Mouse (Mus musculus) lung, postnatal 0 days (tissue): ENCODE data around the gene Grin2b. TPM values are rescaled to one million over a fixed set of nuclear protein-coding genes. Genes with fewer than 3 reads are reported as not detected.
A peak's percentile ranks its signal among the peaks of the same experiment; 100 is the strongest.

Experiments
- ATAC-seq: fragments of 200-750 bp; cut with Nextera tagmentation; 2 replicates; pipeline ENCODE4 v1.8.0; 2017; ENCODE audit warnings: moderate library complexity
- DNase-seq: peaks from one replicate; pipeline ENCODE4 v3.0.0-alpha.2; 2016; ENCODE audit warnings: low spot score
- H3K27ac ChIP-seq: fragments of 300-500 bp; sonication (generic); 2 replicates; pipeline ENCODE4 v1.5.1; 2014; ENCODE audit warnings: antibody characterized with exemption, mild to moderate bottlenecking, low read length, mixed read lengths
- H3K27me3 ChIP-seq: fragments of 300-500 bp; sonication (generic); replicated peaks from 2 replicates; pipeline ENCODE4 v1.6.1; 2014; ENCODE audit warnings: low read length, mixed read lengths; ENCODE audit not compliant: insufficient read depth
- H3K36me3 ChIP-seq: fragments of 300-500 bp; sonication (generic); 2 replicates; pipeline ENCODE4 v1.6.1; 2014; ENCODE audit warnings: low read length, mixed read lengths; ENCODE audit not compliant: insufficient read depth
- H3K4me1 ChIP-seq: fragments of 300-500 bp; sonication (generic); 2 replicates; pipeline ENCODE4 v1.6.1; 2014; ENCODE audit warnings: antibody characterized with exemption, low read depth, low read length, mixed read lengths; ENCODE audit not compliant: insufficient read depth
- H3K4me2 ChIP-seq: fragments of 300-500 bp; sonication (generic); replicated peaks from 2 replicates; pipeline ENCODE4 v1.6.1; 2014; ENCODE audit warnings: low read depth, mild to moderate bottlenecking, low read length, moderate library complexity, mixed read lengths
- H3K4me3 ChIP-seq: fragments of 300-500 bp; sonication (generic); 2 replicates; pipeline ENCODE4 v1.5.1; 2014; ENCODE audit warnings: low read depth, low read length
- H3K9ac ChIP-seq: fragments of 300-500 bp; sonication (generic); replicated peaks from 2 replicates; pipeline ENCODE4 v1.6.1; 2014; ENCODE audit warnings: low read depth, mild to moderate bottlenecking
- H3K9me3 ChIP-seq: fragments of 300-500 bp; sonication (generic); 2 replicates; pipeline ENCODE4 v1.6.1; 2016; ENCODE audit warnings: low read length, mixed read lengths
- CTCF ChIP-seq: IDR thresholded peaks from 2 replicates; pipeline ENCODE4 v1.5.1; 2016; ENCODE audit warnings: antibody characterized with exemption, mild to moderate bottlenecking
- EP300 ChIP-seq: IDR thresholded peaks from 2 replicates; pipeline ENCODE4 v1.6.1; 2016; ENCODE audit warnings: antibody characterized with exemption, mild to moderate bottlenecking, control low read depth
- WGBS: fragments of 180-500 bp; shearing (Covaris S2); extraction: QIAGEN DNeasy Blood & Tissue Kit; methylation state at CpG from one replicate; pipeline ENCODE4 v1.1.7; 2014; 5-methylcytosine and 5-hydroxymethylcytosine counted together
- polyA plus RNA-seq: library from polyadenylated mRNA; unstranded; fragments of >200 nt; fragmentation: Nextera tagmentation; extraction: Ambion mirVana; gene quantifications from 2 replicates; pipeline ENCODE4 v1.2.1, GENCODE M21; 2015

The Grin2b gene
- polyA plus RNA-seq, 1 experiment from 2014 or later, result 0.50 TPM

DNA sequence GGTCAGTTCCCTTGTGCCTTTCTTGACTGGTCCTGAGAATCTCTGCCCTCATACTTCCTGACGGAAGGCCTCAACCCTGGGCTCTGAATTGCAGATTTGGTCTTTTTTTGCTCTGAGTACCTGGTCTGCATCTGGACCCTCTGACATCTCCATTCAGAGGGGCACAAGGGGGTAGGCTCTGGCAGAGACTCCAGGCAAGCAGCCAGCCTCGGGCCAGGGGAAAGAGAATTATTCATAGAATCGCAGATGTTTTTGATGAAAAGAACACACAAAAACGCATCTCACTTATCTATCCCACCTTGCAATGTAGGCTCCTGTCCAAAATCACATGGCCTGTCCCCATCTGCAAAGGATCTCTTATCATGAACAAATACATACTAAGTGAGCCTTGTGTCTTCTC, 147.5 kb downstream of the Grin2b start:
- H3K27ac ChIP-seq, result no peak overlapping the region
- H3K36me3 ChIP-seq, result no peaks in the 10 kb centered on the region
- TF ChIP-seq CTCF (no peak), EP300 (no peak)
- H3K27me3 ChIP-seq, result no peaks in the 10 kb centered on the region
- no peak for ATAC-seq
- 78% methylated on average over 4 of the region's 4 CpGs for WGBS
- no peaks in the 10 kb centered on the region for H3K4me1 ChIP-seq
- no peak overlapping the region for H3K9ac ChIP-seq
- H3K4me3 ChIP-seq, result no peak overlapping the region
- no peak for DNase-seq
- H3K9me3 ChIP-seq, result no peaks in the 10 kb centered on the region
- H3K4me2 ChIP-seq, result no peak overlapping the region

DNA sequence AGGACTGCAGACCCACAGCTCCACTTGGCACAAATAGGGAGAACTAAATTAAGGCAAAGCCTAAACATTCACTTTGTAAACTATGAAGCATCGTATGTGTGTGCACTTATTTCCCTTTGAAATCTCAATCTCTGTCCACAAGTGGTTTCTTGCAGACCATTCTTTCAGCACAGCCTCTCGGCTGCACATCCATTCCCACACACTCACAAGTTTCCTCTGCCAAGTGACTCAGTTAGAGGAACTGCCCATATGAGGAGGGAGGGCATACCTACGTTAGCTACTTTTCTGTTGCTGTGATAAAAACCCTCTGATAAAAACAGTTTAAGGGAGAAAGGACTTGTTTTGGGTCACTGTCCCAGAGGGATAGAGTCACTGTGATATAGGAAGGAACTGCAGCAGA, 152.9 kb downstream of the Grin2b start:
- Histone ChIP-seq H3K4me2 (no peak overlapping the region), H3K4me1 (0 out of 2 replicates have a peak, but pooled peaks cover 3% of the 10 kb centered on the region), H3K9ac (no peak overlapping the region), H3K27ac (no peak overlapping the region), H3K36me3 (no peaks in the 10 kb centered on the region), H3K4me3 (no peak overlapping the region), H3K27me3 (no peaks in the 10 kb centered on the region), H3K9me3 (no peaks in the 10 kb centered on the region)
- no peak for ATAC-seq
- no peak for DNase-seq
- WGBS, result 31% methylated on average over 3 of the region's 3 CpGs
- TF ChIP-seq CTCF (no peak), EP300 (no peak)

DNA sequence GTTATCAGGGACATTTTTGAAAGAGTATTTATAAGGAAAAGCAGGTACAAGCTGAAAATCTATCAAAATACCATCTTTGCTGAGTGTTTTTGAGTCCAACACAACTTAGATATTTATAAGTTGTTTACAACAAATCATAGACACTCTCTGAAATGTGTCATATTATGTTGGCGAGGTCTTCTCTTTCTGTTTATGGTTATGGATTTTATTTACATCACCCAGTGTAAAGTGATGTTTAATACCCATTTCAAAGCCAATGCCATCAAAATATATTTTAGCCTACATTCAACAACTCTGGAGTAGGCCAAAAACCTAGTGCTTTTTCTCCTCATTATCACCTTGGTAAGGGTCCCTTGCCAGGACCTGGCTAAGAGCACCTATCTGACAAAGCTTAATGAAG, 154.3 kb downstream of the Grin2b start:
- no peak for TF ChIP-seq CTCF
- no peaks in the 10 kb centered on the region for H3K27me3 ChIP-seq
- no peak overlapping the region for H3K4me3 ChIP-seq
- 0 out of 2 replicates have a peak, but pooled peaks cover 3% of the 10 kb centered on the region for H3K4me1 ChIP-seq
- no peak overlapping the region for H3K4me2 ChIP-seq
- DNase-seq, result no peak
- no peak overlapping the region for H3K27ac ChIP-seq
- no peak overlapping the region for H3K9ac ChIP-seq
- no peaks in the 10 kb centered on the region for H3K36me3 ChIP-seq
- ATAC-seq, result no peak
- 61% methylated on average over 1 of the region's 1 CpGs for WGBS
- H3K9me3 ChIP-seq, result no peaks in the 10 kb centered on the region

DNA sequence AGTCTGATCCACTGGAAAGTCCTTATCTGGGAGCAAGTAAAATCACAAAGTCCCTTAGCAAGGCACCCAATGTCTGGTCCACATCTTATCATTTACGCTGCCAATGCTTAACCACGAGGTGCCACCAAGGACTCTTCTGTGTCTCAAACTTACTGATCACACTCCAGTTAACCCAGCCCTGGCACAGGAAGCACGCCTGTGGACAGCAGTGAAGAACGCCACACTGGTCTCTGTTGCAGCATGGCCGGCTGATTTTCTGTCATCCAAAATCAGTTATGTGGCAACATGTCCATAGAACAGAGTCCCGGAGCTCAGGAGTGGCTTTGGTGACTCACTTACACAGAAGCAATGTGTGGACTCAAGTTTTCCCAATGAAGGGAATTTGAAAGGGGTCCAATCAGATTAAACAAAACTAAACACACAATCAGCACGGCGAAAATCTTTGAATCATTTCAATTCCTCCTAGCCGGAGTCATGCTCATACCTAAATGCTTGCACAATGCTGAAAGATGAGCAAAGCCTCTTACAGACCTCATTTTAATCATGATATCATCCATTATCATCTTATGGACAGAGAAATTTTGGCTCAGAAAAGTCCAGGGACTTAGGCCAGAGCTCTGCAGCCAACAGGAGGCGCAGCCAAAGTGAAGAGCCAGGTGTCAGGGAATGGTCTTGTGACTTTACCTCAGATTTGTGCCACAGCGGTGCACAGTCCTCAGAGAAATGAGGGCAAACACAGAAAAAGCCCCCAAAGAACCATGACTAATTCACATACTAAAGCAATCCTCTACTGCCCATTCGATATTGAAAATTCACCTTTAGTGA, 159.5 kb downstream of the Grin2b start:
- Histone ChIP-seq H3K4me2 (no peak overlapping the region), H3K4me1 (no peaks in the 10 kb centered on the region), H3K36me3 (no peaks in the 10 kb centered on the region), H3K9me3 (no peaks in the 10 kb centered on the region), H3K9ac (no peak overlapping the region), H3K27ac (no peak overlapping the region), H3K4me3 (no peak overlapping the region), H3K27me3 (no peaks in the 10 kb centered on the region)
- ATAC-seq (peak; percentile 40), DNase-seq (peak; percentile 13)
- WGBS, result 75% methylated on average over 12 of the region's 12 CpGs
- TF ChIP-seq EP300 (no peak), CTCF (no peak)

DNA sequence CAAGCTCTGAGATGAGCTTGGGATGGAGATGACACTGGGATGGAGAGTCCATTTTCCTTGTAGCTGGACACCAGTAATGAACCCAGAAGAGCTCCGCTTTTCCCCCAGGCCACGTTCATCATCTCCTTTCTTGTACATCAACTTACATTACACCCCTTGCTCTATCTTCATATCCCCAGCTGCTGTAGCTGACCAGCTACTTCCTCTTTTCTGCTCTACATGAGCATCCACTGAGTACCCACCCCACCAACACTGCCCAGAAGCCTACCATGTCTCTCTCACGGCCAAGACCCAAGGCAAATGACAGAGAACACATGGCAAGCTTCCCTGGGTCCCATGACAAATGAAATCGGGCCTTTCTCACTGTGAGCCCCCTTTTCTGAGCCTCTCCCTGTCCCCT, 161.8 kb downstream of the Grin2b start:
- 87% methylated on average over 4 of the region's 4 CpGs for WGBS
- no peaks in the 10 kb centered on the region for H3K9me3 ChIP-seq
- TF ChIP-seq CTCF (no peak), EP300 (no peak)
- no peaks in the 10 kb centered on the region for H3K27me3 ChIP-seq
- ATAC-seq (no peak), DNase-seq (no peak)
- no peak overlapping the region for H3K4me2 ChIP-seq
- no peak overlapping the region for H3K27ac ChIP-seq
- H3K4me3 ChIP-seq, result no peak overlapping the region
- no peak overlapping the region for H3K9ac ChIP-seq
- H3K4me1 ChIP-seq, result no peaks in the 10 kb centered on the region
- no peaks in the 10 kb centered on the region for H3K36me3 ChIP-seq

DNA sequence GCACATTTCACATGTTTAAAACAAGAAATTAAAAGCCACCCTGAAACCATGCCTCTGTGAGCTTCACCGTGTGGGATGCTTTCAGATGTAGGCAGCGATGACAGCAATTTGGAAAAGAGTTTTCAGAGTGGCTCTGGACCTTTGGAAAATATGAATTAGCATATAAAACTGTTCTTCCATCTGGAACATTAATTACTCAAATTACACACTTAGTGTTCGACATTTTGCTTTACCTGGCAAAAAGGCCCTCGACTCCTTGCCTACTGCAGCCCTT, 162.3 kb downstream of the Grin2b start:
- ATAC-seq (no peak), DNase-seq (no peak)
- no peak overlapping the region for H3K9ac ChIP-seq
- H3K27me3 ChIP-seq, result no peaks in the 10 kb centered on the region
- WGBS, result 88% methylated on average over 4 of the region's 4 CpGs
- no peak for TF ChIP-seq EP300
- no peak for TF ChIP-seq CTCF
- H3K4me2 ChIP-seq, result no peak overlapping the region
- no peaks in the 10 kb centered on the region for H3K36me3 ChIP-seq
- no peak overlapping the region for H3K4me3 ChIP-seq
- no peaks in the 10 kb centered on the region for H3K4me1 ChIP-seq
- no peak overlapping the region for H3K27ac ChIP-seq
- H3K9me3 ChIP-seq, result no peaks in the 10 kb centered on the region
